Mouse (Mus musculus) urinary bladder, postnatal 4 days (tissue): ENCODE data around the gene Khdc4.

Experiments
- DNase-seq, 2 experiments: peaks; one replicate each; pipeline ENCODE4 v3.0.0; 2021 to 2022; ENCODE audit warnings: low spot score in 2 of 2

Khdc4 gene

DNA sequence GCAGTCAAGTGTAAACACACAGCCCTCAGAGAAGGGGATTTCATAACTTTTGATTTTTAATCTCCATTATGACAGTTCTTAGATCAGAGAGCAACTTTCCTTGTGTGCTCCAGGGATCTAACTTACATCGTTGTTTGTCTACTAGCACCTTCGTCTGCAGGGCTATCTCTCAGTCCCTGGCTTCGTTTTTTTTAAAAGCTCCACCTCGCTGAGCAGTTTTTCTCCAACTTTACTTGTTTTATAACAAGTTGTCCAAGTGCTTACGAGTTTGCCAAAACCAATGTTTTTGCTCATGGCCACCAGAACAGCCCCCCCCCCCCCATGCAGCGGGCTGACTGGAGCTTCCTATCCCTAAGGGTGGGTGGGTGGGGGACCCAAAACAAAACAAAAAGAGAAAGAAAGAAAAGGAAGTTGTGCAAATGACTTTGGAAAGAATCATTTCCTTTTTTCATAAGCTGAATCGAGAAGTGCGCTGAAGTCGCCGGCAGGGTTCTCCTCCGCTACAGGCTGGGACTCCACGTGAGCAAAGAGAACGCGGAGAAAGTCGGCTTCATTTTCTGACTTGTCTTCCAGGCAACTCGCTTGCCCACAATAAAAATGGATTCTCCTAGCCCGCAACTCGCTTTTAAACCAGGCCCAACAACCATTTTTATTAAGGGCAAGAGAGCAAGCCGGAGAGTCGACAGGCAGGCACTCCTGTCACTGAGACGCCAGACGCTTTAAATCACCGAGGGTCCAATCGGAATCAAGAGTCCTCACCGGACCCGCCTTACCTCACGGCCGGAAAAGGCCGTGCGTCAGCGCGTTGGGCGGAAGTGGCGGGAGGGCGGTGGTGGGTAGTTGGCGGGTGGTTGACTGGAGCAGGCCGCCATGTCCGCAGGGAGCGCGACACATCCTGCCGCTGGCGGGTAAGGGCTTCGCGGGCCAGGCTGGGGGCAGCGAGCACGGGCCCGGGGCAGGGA, at the start of gene Khdc4:
TSS of gene Khdc4 (plus strand) at position 824 of the 962 bp plus-strand sequence.
- DNase-seq, result peak; percentile 95 to 97

DNA sequence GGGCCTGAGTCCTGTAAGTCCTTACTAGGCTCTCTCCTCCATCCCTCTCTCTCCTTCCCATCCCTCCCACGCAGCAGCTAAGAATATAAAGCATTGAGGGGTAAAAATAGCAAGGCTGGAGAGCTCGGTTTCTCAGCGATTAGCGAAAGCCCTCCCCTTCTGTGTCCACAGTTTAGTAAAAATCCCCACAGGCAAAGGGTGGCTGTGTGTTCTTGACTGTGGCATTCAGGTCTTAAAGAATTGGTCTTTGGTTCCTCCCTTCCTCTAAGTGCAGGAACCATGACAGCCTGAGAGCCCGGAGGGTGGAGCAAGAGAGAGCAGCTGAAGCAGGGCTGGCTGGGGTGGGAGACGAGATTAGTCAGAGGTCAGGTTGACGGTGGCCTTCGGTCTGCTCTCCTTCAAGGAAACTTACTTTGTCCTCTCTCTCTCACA, 49.0 kb upstream of the Khdc4 start:
- no peak for DNase-seq

DNA sequence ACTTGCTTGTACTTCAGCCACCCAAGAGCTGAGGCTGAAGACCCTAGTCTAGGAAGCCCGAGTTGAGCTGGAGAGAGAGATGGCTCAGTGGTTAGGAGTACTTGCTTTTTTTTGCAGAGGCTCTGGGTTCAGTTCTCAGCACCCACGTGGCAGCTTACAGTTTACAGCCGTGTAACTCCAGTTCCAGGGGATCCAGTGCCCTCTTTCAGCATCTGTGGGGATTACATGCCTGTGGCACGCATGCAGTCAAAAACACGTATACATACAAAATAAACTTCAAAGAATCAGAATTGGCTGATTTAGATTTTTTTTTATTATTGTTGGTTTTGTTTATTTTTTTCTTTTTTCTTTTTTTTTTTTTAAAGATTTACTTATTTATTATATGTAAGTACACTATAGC, 48.5 kb upstream of the Khdc4 start:
- no peak for DNase-seq

DNA sequence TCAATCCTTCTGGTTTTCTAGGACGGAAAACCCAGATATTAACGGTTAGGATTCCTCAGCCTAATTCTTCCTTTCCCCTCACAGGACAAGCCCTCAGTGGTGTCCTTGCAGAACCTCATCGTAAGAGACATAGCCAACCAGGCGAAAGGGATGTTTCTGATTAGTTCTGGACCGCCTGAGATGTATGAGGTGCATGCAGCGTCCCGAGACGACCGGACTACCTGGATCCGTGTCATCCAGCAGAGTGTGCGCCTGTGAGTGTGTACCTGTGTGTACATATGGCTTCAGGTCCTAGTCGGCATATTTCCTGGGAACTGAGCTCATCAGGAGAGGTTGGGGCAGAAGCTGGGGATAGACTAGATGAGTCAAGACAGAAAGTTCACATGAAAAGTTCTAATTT, 46.4 kb upstream of the Khdc4 start:
- no peak for DNase-seq

DNA sequence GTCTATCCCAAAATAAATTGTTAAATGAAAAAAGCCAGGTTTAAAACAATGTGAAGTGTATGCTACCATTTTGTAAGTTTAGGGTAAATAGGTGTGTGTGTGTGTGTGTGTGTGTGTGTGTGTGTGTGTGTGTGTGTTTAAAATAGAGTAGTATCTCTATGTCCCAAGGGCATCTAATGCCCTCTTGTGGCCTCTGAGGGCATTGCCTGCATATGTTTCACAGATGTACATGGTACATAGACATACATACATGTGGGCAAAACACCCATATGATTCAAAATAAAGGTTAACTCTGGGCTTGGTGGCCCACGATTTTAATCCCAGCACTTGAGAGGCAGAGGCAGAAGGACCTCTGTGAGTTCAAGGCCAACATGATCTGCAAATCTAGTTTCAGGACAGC, 44.9 kb upstream of the Khdc4 start:
- no peak for DNase-seq

DNA sequence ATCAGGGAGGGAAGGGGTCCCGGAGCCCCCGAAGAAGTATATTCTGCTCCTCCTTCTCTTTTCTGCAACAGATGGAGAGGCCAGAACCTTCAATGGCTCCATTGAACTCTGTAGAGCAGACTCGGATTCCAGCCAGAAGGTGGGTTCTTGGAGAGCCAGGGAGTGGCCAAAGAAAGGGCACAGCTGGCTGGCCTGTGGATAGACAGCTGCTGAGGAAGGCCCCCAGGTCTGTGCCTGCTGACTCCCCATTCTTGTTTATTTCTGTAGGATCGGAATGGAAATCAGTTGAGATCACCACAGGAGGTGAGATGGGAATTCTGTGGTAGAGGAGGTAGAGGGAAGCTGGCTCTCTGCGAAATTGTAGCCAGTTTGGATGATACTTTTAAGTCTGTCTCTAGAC, 42.5 kb upstream of the Khdc4 start:
- DNase-seq, result no peak

DNA sequence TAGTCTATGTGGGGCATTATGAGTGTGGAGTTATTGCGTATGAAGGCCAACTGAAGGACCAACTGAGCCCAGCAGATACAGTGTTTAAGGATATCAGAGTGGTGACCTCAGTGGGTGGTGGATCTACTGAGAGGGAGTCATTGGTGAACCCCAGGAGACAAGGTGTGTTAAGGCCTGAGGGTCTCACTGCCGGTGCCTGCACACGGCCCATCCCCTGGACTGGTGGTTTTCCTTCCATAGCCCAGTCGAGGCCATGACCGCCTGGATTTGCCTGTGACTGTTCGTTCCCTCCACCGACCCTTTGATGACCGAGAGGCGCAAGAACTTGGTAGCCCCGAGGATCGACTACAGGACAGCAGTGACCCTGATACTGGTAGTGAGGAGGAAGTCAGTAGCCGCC, 39.7 kb upstream of the Khdc4 start:
- no peak for DNase-seq

DNA sequence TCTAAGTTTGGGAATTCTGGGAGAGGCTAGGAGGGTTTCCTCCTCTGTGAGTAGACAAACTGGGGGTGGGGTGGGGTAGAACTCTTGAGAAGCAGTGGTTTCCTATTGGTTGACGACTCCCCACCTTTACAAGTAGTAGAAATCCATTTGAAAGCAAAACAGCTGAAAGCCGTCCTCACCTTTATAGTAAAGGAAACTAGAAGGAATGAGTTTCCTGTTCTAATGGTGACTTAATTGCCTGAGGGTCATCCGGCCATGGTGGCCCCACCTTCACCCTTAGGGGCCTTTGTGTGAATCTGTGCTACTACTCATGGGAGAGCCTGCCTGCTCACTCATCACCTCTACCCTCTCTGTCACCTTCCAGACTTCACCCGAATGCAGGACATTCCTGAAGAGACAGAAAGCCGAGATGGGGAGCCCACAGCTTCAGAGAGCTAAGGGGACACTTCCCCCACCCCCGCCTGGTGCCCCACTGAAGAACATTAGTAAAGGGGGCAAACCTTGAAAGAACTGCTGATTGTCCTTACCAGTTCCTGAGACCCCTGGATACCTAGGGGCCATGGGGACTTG, 39.1 kb upstream of the Khdc4 start:
- DNase-seq, result no peak

DNA sequence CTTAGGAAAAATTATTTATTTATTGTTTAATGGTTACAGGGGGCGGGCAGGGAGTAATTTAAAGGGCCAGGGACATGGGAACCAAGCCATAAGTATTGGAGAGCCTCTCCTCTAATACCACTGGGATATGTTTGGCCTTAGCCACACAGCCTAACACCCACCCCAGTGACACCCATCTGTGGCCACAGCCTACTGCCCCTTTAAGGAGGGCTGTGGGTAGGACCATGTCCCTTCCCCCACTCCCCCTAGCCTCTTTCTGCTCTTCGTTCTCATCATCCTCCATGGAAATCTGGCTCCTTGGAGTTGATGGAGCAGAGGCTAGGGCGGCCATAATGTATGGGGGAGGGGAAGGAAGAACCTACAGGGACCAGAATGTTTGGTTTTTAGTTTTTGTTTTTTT, 38.5 kb upstream of the Khdc4 start:
- DNase-seq, result no peak

DNA sequence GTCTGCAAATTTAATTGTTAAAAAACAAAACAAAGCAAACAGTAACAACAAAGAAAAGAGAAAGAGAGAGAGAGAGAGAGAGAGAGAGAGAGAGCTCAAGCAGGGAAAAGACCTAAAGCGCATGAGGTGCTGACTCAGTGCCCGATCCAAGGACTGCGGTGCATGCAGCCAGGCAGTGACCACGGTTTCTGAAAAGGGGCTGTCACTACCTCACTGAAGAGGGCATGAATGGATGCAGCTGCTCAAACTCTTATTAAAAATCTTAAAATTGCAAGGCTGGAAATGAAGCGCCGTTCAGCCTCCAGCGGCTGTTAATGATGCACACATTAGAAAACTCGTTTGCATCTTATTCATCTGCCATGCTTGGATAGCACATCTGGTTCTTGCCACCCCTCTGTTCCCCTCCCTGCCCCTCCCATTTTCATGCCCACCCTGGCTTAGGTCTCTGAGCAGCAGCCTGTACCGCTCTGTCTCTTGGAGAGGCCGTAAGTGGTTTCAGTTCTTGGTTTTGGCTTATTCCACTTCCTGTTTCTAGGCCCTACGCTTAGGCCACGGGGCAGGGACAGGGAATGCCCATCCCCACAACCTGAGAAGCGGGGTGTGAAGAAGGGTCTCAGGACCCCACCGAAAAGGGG, 37.7 kb upstream of the Khdc4 start:
- no peak for DNase-seq

DNA sequence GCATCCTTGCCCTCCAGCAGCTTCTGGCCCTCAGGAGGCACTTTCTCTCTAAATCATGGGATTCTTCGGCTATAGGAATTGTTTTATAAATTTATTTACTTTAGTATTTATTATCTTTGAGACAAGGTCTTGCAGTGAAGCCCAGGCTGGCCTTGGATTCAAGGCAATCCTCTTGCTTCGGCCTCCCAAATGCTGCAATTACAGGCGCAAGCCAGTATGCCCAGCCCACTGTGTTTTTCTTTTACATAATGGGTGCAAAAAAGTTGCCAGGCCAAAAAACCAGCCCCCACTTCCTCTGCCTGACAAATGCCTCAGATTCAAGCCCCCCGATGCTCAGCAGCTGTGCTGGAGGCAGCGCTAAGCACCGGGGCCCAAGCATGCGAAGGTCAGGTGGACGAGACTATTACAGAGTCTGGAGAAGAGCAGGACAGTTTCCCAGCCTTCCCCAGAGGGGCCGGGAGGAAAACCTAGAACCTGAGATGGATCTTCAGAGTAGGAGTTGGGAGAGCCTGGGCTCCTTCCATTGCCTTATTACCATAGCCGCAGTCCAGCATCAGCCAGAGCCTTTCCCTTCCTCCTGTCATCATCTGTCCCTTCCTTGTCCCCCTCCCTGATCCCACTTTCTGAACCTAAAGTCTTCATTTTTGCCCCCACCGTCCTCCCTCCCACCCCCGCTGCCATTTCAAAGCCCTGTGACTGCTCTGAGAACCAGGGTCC, 37.0 kb upstream of the Khdc4 start:
- no peak for DNase-seq

DNA sequence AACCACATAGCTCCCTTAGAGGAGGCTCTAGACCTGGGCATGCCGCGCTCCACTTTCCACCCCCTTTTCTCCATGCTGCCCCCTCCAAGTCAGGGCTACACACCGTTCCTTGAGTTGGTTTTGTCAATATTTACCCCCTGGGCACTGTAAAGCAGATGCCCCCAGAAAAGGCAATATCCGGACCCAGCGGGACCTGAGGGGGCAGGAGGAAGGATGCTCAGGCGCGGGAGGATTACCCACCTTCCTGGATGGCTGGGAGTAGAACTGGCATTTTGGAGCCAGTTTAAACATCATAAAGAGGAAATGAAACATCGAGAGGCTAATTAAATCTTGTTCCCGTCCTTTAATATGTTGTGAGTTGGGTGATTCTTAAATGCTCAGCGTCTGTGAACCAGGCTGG, 36.4 kb upstream of the Khdc4 start:
- no peak for DNase-seq

DNA sequence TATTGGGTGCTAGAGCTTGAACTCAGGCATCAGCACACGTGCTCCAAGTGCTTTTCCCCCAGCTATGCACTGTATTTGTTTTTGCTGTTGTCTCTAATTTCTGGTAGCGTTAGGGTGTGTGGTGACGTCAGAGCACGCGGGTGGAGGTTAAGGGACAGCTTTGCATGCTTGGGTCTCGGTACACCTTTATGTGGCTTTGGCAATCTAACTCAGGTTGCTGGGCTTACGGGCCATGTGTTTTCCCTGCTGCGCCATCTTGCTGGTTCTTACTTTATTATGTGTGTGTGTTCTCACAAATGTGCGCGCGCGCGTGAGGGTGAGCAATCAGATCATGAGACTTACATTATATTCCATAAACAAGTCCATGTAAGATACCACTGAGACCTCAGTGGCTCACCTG, 35.6 kb upstream of the Khdc4 start:
- DNase-seq, result no peak

DNA sequence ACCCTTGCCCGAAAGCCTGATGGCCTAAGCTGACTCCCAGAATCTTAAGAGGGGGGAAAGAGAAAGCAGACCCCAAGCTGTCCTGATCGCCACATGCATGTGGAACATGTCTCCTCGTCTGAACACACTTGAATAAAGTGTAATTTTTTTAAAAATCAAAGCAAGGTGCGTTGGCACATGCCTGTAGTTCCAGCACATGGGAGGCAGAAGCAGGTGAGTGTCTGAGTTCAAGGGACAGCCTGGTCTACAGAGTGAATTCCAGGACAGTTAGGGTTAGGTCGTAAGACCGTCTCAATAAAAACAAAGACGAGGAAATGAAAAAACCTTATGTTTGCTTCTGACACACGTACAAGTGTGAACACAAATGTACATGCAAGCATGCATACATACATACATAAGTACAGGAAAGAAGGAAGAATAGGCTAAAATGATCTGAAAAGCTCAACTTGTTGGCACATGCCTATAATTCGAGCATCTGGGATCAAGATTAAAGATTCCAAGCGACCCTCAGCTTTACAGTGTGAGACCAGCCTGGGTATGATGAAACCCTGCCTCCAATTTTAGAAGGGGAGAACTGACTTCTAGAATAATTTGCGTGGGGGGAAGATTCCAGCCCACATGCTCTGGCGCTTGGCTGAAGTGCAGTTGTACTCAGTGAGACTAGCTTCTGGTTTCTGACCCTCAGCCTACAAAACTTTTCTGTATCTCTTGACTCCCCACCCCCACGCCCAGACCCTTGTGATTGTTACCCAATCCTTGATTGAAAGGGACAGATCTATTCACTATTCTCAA, 34.7 kb upstream of the Khdc4 start:
- no peak for DNase-seq

DNA sequence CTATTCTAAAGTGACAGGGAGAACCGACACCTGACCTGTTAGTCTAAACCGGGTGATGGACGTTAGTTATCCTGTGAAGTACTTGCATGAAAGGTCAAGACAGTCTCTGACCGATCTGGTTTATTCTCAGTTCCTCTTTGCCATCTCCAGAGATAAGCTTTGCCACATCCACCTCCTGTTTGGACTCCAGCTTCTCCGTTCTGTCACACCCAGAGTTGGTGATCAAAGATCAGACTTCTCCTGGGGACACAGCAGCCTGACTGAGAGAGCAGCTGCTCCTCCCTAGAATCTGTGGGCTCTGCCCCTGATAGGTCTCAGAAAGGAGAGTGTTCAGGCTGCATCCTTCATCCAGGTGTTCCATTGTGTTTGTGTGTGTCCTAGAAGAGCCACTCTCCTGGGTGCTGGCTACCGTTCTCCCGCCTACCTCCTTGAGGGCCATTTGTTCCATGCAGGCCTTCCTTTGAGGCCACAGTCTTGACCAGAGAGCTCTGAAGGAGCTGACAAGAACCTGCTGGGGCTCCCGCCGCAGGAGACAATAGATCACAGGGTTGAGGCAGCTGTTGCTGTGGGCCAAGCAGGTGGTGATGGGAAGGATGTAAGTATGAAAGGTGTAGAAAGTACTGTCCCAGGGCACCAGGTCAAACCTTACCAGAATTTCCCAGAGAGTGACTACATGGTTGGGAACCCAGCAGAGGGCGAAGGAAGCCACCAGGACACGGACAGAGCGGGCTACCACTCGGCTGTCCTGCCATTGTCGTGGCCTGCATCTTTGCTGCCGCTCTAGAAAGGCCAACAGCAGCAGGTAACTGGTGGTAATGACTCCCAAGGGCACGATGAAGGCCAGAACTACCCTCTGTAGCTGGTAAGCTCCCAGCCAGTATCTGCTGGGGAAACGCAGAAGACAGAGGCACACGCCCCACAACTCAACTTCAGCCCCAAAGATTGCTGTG, 33.7 kb upstream of the Khdc4 start:
- DNase-seq, result no peak

DNA sequence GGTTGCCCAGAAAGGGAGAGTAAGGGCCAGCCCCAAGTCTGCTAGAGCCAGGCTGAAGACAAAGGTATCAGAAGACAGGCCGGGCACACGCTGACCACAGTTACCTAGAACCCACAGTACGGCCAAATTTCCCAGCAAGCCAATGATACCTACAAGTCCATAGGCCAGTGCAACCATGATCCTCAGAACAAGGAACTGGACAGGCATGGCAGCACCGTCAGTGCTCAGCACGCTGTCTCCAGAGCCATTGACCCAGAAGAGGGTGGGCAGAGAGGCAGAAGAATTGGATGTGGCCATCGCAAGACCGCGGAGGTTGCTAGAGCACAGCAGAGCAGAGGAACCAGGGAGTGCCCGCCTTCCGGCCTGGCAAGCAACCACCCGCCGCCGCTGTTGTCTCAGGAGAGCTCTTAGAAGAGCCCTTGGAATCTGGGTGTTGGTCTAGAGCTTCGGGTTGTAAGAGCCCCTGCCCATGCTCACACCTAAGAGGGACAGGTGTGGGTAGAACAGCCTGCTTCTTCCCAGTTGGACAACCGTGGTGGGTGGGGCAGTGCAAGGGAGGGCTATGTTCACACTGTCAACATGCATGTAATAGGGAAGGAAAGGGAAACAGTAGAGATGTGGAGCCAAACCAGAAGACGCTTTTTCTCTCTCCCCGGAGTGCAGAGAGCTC, 32.6 kb upstream of the Khdc4 start, which contains the start of gene Rxfp4:
TSS of gene Rxfp4 (minus strand) at position 297 of the 670 bp plus-strand sequence.
- DNase-seq, result no peak

DNA sequence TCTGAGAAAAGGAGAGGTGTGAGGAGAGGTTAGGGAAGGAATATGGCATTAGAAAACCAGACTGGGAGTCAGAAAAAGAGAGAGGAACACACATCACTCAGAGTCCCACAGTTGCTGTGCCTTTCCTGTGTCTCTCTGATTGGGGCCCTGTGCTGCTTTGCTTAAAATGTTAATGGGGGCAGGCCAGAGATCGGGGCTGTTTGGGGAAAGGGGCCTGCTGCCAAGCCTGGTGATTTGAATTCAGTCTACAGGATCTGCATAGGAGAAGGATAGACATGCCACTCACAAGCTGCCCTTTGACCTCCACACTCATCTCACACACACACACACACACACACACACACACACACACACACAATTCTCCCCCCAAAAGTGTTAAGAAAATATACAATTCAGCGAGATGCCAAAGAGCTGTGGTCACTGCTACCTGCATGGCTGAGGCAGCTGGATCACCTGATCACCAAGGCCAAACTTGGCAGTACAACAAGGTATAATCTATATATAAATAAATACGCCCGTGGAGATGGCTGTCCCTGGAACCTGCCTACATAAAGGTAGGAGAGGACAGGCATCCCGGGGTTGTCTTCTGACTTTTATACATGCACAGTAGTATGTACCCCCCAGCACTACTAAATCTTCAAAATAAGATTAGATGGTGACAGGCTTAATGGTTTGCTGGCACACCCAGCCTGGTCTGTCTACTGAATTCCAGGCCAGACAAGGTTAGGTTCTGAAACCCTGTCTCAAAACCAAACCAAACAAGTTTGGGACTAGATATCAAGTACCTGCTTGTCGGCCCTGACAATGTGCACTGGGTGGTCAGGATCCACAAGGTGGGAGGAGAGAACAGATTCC, 31.9 kb upstream of the Khdc4 start:
- no peak for DNase-seq

DNA sequence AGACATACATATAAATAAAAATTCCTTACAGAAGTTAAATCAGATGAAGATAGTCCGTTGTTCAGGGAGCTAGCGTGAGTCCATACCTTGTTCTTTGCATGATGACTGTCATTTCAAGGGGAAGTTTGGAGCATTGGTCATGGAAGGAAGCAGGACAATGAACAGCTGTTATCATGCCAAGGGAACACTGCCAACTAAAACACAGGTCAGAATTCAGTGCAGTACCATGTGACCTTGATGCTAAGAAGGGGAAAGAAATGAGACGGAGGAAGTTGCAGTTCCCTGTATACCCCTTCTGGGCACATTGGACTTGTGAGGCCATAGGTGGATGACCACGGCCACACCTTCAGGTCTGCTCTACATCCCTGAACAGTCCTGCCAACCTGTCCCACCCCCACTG, 31.0 kb upstream of the Khdc4 start:
- DNase-seq, result no peak

DNA sequence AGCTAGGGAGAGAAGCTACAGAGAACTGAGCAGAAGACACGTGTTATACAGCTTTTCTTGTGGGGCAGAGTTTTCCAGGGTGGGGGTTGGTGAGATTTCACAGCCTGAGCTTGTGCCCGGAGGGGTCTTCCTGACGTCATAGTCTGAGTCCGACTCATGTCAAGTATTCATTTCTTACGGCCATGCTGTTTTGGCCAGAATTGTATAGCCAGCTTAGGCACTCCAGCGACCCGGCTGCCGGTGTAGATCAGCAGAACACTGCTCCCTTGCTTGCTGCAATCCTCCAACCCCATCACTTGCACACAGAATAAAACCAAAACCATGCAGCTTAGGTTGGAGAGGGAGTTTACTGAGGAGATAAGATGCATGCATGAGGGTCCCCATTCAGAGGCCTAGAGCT, 30.0 kb upstream of the Khdc4 start:
- DNase-seq, result no peak
